ENCODE assay signal across 16 mouse cellular contexts in the genomic region with DNA sequence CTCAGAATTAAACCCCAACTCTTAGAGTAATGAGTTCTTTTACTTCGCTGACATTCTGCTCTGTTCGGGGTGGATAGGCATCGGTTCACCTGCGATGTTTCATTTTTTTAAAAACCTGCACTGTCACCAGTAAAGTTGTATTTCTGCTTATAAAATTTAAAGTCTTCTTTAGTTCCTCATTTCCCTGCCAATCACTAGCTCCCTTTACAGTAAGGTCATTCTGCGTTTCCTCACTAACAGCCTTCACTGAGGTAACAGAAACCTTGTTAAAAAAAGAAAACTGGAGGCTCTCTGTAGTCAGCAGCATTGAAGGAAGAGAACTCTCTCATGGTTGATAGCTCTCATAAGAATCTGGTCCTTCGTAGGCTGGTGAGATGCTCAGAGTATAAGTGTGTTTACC.
"Had no signal": no experiment of that assay in that cellular context is flagged by ENCODE, and none has a peak within 500 bp of the region (broad histone marks: within the 10 kb centered on the region; RNA-seq: fewer than 3 reads in every experiment).

No protein-coding gene starts in this region.

- H3K4me3 ChIP-seq: layer of hippocampus, adult 2 months; limb, embryonic 12.5 days; liver, embryonic 13.5 days; lung, embryonic 15.5 days; midbrain, embryonic 10.5 days; neural tube, embryonic 13.5 days had no signal

- DNase-seq: kidney, adult 18-20 months; kidney, postnatal 10 days; kidney, postnatal 4 days; liver; liver, embryonic 13.5 days; liver, postnatal 0 days; lung, postnatal 14 days; midbrain, embryonic 14.5 days; right cerebral cortex, postnatal 14 days; thymus, adult 2 months; thymus, postnatal 25 days had no signal

- H3K4me1 ChIP-seq: lung, embryonic 15.5 days; midbrain, embryonic 10.5 days; neural tube, embryonic 13.5 days had no signal

- ATAC-seq: liver, postnatal 0 days had no signal

- H3K27ac ChIP-seq: layer of hippocampus, adult 2 months; limb, embryonic 12.5 days; liver, embryonic 13.5 days; lung, embryonic 15.5 days; midbrain, embryonic 10.5 days; neural tube, embryonic 13.5 days had no signal
